9 mouse cellular contexts compared by ENCODE assay signal in genomic region chr5:124449494-124449893, GRCm38 (mm10). TPM values are rescaled to one million over a fixed set of nuclear protein-coding genes. Genes with fewer than 3 reads are reported as not detected.
A peak's percentile ranks its signal among the peaks of the same experiment; 100 is the strongest.
DNase-seq lines count a peak whose midpoint lies in the region; ATAC-seq and TF ChIP-seq lines count a peak whose summit lies in the region.
"Had no signal": no experiment of that assay in that cellular context is flagged by ENCODE, and none has a peak within 500 bp of the region (broad histone marks: within the 10 kb centered on the region; RNA-seq: fewer than 3 reads in every experiment).

No protein-coding gene starts in this region.

- no peak overlapping the region for H3K4me2 ChIP-seq in limb, embryonic 12.5 days
- H3K4me2 ChIP-seq in heart, postnatal 0 days (ENCODE audit: low read depth, low read length): no peak overlapping the region
- peak overlapping the region; percentile 28 for H3K4me2 ChIP-seq in stomach, embryonic 15.5 days
- H3K4me2 ChIP-seq: midbrain, embryonic 12.5 days had no signal

- H3K36me3 ChIP-seq in limb, embryonic 12.5 days: peaks cover 75% of the 10 kb centered on the region
- H3K36me3 ChIP-seq in limb, embryonic 10.5 days: peaks cover 81% of the 10 kb centered on the region
- H3K36me3 ChIP-seq in heart, postnatal 0 days (replicated peaks; ENCODE audit: control insufficient read depth, insufficient read depth, low read length): peaks cover 72% of the 10 kb centered on the region
- H3K36me3 ChIP-seq in stomach, embryonic 15.5 days: peaks cover 46% of the 10 kb centered on the region

- peak overlapping the region; percentile 37; the same call in 1 of the 2 replicates for H3K27ac ChIP-seq in limb, embryonic 12.5 days
- no peak overlapping the region for H3K27ac ChIP-seq in limb, embryonic 10.5 days
- peak overlapping the region; percentile 67 for H3K27ac ChIP-seq in heart, postnatal 0 days (ENCODE audit: low read depth)
- H3K27ac ChIP-seq in stomach, embryonic 15.5 days: peak overlapping the region; percentile 81
- H3K27ac ChIP-seq: midbrain, embryonic 12.5 days had no signal

- TF ChIP-seq CTCF in heart, postnatal 0 days (IDR thresholded peaks at IDR 0.05; ENCODE audit: low read depth): no peak

- no peaks in the 10 kb centered on the region for H3K27me3 ChIP-seq in limb, embryonic 12.5 days
- no peaks in the 10 kb centered on the region for H3K27me3 ChIP-seq in limb, embryonic 10.5 days (ENCODE audit: low read depth, poor library complexity, severe bottlenecking)
- no peaks in the 10 kb centered on the region for H3K27me3 ChIP-seq in heart, postnatal 0 days (ENCODE audit: control insufficient read depth, insufficient read depth, low read length)
- no peaks in the 10 kb centered on the region for H3K27me3 ChIP-seq in stomach, embryonic 15.5 days (replicated peaks)
- H3K27me3 ChIP-seq: midbrain, embryonic 12.5 days had no signal

- no peak for TF ChIP-seq EP300 in heart, postnatal 0 days (IDR thresholded peaks at IDR 0.05; ENCODE audit: low read depth)

- peak; percentile 71 to 83 for DNase-seq in adrenal gland, adult (ENCODE audit: inconsistent age in 2 of 2, low spot score in 1 of 2)
- no peak for DNase-seq in adrenal gland, adult 18-20 months (ENCODE audit: low spot score in 2 of 2)
- no peak for DNase-seq in limb, embryonic 10.5 days (ENCODE audit: low spot score)
- no peak for DNase-seq in heart, postnatal 0 days (ENCODE audit: low spot score)
- DNase-seq in adipocyte (ENCODE audit: low spot score): no peak

- H3K9ac ChIP-seq in limb, embryonic 12.5 days (replicated peaks): 0 out of 2 replicates have a peak overlapping the region, but pooled peaks have one; percentile 9
- no peak overlapping the region for H3K9ac ChIP-seq in heart, postnatal 0 days (replicated peaks; ENCODE audit: low read depth, low read length)
- H3K9ac ChIP-seq in stomach, embryonic 15.5 days: no peak overlapping the region
- H3K9ac ChIP-seq: midbrain, embryonic 12.5 days had no signal

- 75% methylated on average over 6 of the region's 6 CpGs for WGBS in limb, embryonic 12.5 days
- whole genome bisulfite sequencing in limb, embryonic 10.5 days: 93% methylated on average over 6 of the region's 6 CpGs
- WGBS in heart, postnatal 0 days: 49% methylated on average over 6 of the region's 6 CpGs
- WGBS in stomach, embryonic 15.5 days: 60% methylated on average over 6 of the region's 6 CpGs

- peaks cover 32% of the 10 kb centered on the region for H3K4me1 ChIP-seq in limb, embryonic 12.5 days (replicated peaks)
- peaks cover 36% of the 10 kb centered on the region for H3K4me1 ChIP-seq in limb, embryonic 10.5 days
- peaks cover 20% of the 10 kb centered on the region for H3K4me1 ChIP-seq in heart, postnatal 0 days (ENCODE audit: control insufficient read depth, insufficient read depth)
- peaks cover 55% of the 10 kb centered on the region for H3K4me1 ChIP-seq in stomach, embryonic 15.5 days

- ATAC-seq in limb, embryonic 12.5 days (ENCODE audit: insufficient number of reproducible peaks, insufficient read depth, low FRiP score, low TSS enrichment, low read depth): no peak
- no peak for ATAC-seq in heart, postnatal 0 days (ENCODE audit: insufficient read depth, low read depth)
- no peak for ATAC-seq in stomach, embryonic 15.5 days (ENCODE audit: insufficient read depth, low FRiP score, low read depth)
- no peak for ATAC-seq in erythroblast, adult 5-6 weeks (replicated peaks; ENCODE audit: low FRiP score, poor library complexity, severe bottlenecking)

- no peaks in the 10 kb centered on the region for H3K9me3 ChIP-seq in limb, embryonic 12.5 days
- H3K9me3 ChIP-seq in limb, embryonic 10.5 days (replicated peaks): no peaks in the 10 kb centered on the region
- no peaks in the 10 kb centered on the region for H3K9me3 ChIP-seq in heart, postnatal 0 days (replicated peaks; ENCODE audit: control insufficient read depth, low read length)
- no peaks in the 10 kb centered on the region for H3K9me3 ChIP-seq in stomach, embryonic 15.5 days
- H3K9me3 ChIP-seq: midbrain, embryonic 12.5 days had no signal

- H3K4me3 ChIP-seq in limb, embryonic 12.5 days (replicated peaks): no peak overlapping the region
- no peak overlapping the region for H3K4me3 ChIP-seq in limb, embryonic 10.5 days
- H3K4me3 ChIP-seq in heart, postnatal 0 days (ENCODE audit: low read depth, low read length): no peak overlapping the region
- H3K4me3 ChIP-seq in stomach, embryonic 15.5 days (replicated peaks): no peak overlapping the region
- H3K4me3 ChIP-seq: midbrain, embryonic 12.5 days had no signal

RNA-seq across cellular contexts. Expression of gene Kmt5a, which starts 9.8 kb away (rescaled TPM):
- 100 to 1,000 TPM; 141 to 218 TPM for total RNA-seq in adrenal gland, adult 18-20 months (2021)
- polyA plus RNA-seq in limb, embryonic 12.5 days (2016; fragmentation: Nextera tagmentation; extraction: Ambion mirVana): 49.8 and 60.6 TPM in 2 replicates
- polyA plus RNA-seq in limb, embryonic 10.5 days (2016; fragmentation: Nextera tagmentation; extraction: Ambion mirVana): 52.3 and 71.3 TPM in 2 replicates
- total RNA-seq in heart, postnatal 0 days (2014; rRNA removed; ENCODE audit: low replicate concordance): 71.9 and 82.9 TPM in 2 replicates
- 26.0 and 27.7 TPM in 2 replicates for polyA plus RNA-seq in heart, postnatal 0 days (2015; fragmentation: Nextera tagmentation; extraction: Ambion mirVana)
- polyA plus RNA-seq in stomach, embryonic 15.5 days (2015; fragmentation: Nextera tagmentation; extraction: Ambion mirVana): 92.6 and 104 TPM in 2 replicates
- 89.3 and 92.4 TPM in 2 replicates for total RNA-seq in erythroblast, adult 5-6 weeks (2015; ENCODE audit: low replicate concordance)
- total RNA-seq in erythroblast, adult 5-6 weeks (2017; ENCODE audit: low replicate concordance): 105 and 107 TPM in 2 replicates

RNA-seq across cellular contexts. Expression of gene Sbno1, which starts 23.7 kb away (rescaled TPM):
- 10 to 100 TPM; 93.2 to 93.4 TPM for total RNA-seq in adrenal gland, adult 18-20 months (2021)
- 89.0 and 109 TPM in 2 replicates for polyA plus RNA-seq in limb, embryonic 12.5 days (2016; fragmentation: Nextera tagmentation; extraction: Ambion mirVana)
- polyA plus RNA-seq in limb, embryonic 10.5 days (2016; fragmentation: Nextera tagmentation; extraction: Ambion mirVana): 82.8 and 93.6 TPM in 2 replicates
- 27.0 and 33.8 TPM in 2 replicates for total RNA-seq in heart, postnatal 0 days (2014; rRNA removed; ENCODE audit: low replicate concordance)
- 46.8 and 52.8 TPM in 2 replicates for polyA plus RNA-seq in heart, postnatal 0 days (2015; fragmentation: Nextera tagmentation; extraction: Ambion mirVana)
- 77.3 and 81.5 TPM in 2 replicates for polyA plus RNA-seq in stomach, embryonic 15.5 days (2015; fragmentation: Nextera tagmentation; extraction: Ambion mirVana)
- total RNA-seq in erythroblast, adult 5-6 weeks (2015; ENCODE audit: low replicate concordance): 23.4 and 29.4 TPM in 2 replicates
- 30.7 and 71.1 TPM in 2 replicates for total RNA-seq in erythroblast, adult 5-6 weeks (2017; ENCODE audit: low replicate concordance)

RNA-seq across cellular contexts. Expression of gene Rilpl2, which starts 28.7 kb away (rescaled TPM):
- total RNA-seq in adrenal gland, adult 18-20 months (2021): 10 to 100 TPM; 22.3 TPM
- polyA plus RNA-seq in limb, embryonic 12.5 days (2016; fragmentation: Nextera tagmentation; extraction: Ambion mirVana): 28.3 and 31.4 TPM in 2 replicates
- 26.8 and 31.1 TPM in 2 replicates for polyA plus RNA-seq in limb, embryonic 10.5 days (2016; fragmentation: Nextera tagmentation; extraction: Ambion mirVana)
- total RNA-seq in heart, postnatal 0 days (2014; rRNA removed; ENCODE audit: low replicate concordance): 8.4 and 12.4 TPM in 2 replicates
- 14.9 and 15.4 TPM in 2 replicates for polyA plus RNA-seq in heart, postnatal 0 days (2015; fragmentation: Nextera tagmentation; extraction: Ambion mirVana)
- polyA plus RNA-seq in stomach, embryonic 15.5 days (2015; fragmentation: Nextera tagmentation; extraction: Ambion mirVana): 31.5 and 32.0 TPM in 2 replicates
- total RNA-seq in erythroblast, adult 5-6 weeks (2015; ENCODE audit: low replicate concordance): 9.4 and 19.0 TPM in 2 replicates
- 13.1 and 13.4 TPM in 2 replicates for total RNA-seq in erythroblast, adult 5-6 weeks (2017; ENCODE audit: low replicate concordance)

RNA-seq across cellular contexts. Expression of gene Snrnp35, which starts 33.4 kb away (rescaled TPM):
- 10 to 100 TPM; 20.8 to 21.9 TPM for total RNA-seq in adrenal gland, adult 18-20 months (2021)
- 27.0 and 30.5 TPM in 2 replicates for polyA plus RNA-seq in limb, embryonic 12.5 days (2016; fragmentation: Nextera tagmentation; extraction: Ambion mirVana)
- 30.8 and 32.2 TPM in 2 replicates for polyA plus RNA-seq in limb, embryonic 10.5 days (2016; fragmentation: Nextera tagmentation; extraction: Ambion mirVana)
- 0.50 and 4.4 TPM in 2 replicates for total RNA-seq in heart, postnatal 0 days (2014; rRNA removed; ENCODE audit: low replicate concordance)
- polyA plus RNA-seq in heart, postnatal 0 days (2015; fragmentation: Nextera tagmentation; extraction: Ambion mirVana): 14.0 and 14.6 TPM in 2 replicates
- polyA plus RNA-seq in stomach, embryonic 15.5 days (2015; fragmentation: Nextera tagmentation; extraction: Ambion mirVana): 22.5 and 25.0 TPM in 2 replicates
- 3.8 TPM in 1 of 2 replicates, not detected in the other for total RNA-seq in erythroblast, adult 5-6 weeks (2015; ENCODE audit: low replicate concordance)
- total RNA-seq in erythroblast, adult 5-6 weeks (2017; ENCODE audit: low replicate concordance): 6.0 and 6.8 TPM in 2 replicates

Comparison
In these comparisons a context has a peak if more than half of its experiments do, and no peak if none do; other contexts are left out.
1. DNase-seq: peak in adrenal gland, adult (2 of 2); none in adrenal gland, adult 18-20 months (0 of 2), limb, embryonic 10.5 days (single experiment), heart, postnatal 0 days (single experiment) and adipocyte (single experiment).